Mouse (Mus musculus): ENCODE results near the gene Lsamp. TPM values are rescaled to one million over a fixed set of nuclear protein-coding genes. Genes with fewer than 3 reads are reported as not detected.

Lsamp gene
- polyA plus RNA-seq, 1 experiment from 2014 or later: 30.5 TPM

- Histone ChIP-seq H3K36me3 (no peaks in the 10 kb centered on the region), H3K9ac (replicated peaks) (no peak overlapping the region), H3K4me3 (no peak overlapping the region), H3K4me2 (replicated peaks) (no peak overlapping the region), H3K27me3 (no peaks in the 10 kb centered on the region), H3K27ac (replicated peaks) (no peak overlapping the region), H3K4me1 (no peaks in the 10 kb centered on the region), H3K9me3 (no peaks in the 10 kb centered on the region)
- ATAC-seq (ENCODE audit: low FRiP score, low read depth): no peak
- WGBS: 87% methylated on average over 3 of the region's 3 CpGs
Measured at GRCm38 (mm10) chr16:40434280-40434679, 450.1 kb downstream of the Lsamp start.

DNA sequence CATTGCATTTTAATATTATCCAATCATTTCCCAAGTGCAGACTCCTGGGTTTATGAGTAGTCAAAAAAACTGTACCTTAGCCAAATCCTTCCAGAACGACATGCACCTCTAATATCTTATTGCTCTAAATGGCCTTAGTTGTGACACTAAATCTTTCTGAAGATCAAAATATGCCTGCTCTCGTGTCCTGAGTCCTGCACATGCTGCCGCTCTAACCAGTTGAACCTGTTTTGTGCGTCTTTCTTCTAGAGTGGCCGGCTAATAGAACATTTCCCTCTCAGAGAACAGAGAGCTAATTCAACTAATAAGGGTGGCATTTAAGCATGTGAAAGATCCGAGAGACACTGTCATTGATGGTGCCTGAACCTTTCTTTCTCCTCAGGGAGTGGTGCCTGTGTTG lies 452.3 kb downstream of the Lsamp start:
- Histone ChIP-seq H3K27ac (replicated peaks) (no peak overlapping the region), H3K27me3 (no peaks in the 10 kb centered on the region), H3K9ac (replicated peaks) (no peak overlapping the region), H3K4me2 (replicated peaks) (no peak overlapping the region), H3K4me1 (no peaks in the 10 kb centered on the region), H3K4me3 (no peak overlapping the region), H3K36me3 (no peaks in the 10 kb centered on the region), H3K9me3 (no peaks in the 10 kb centered on the region)
- ATAC-seq (ENCODE audit: low FRiP score, low read depth): no peak
- 81% methylated on average over 6 of the region's 6 CpGs for WGBS

GRCm38 (mm10) chr16:40437879-40438278 lies 453.7 kb downstream of the Lsamp start:
- WGBS: 91% methylated on average over 10 of the region's 10 CpGs
- Histone ChIP-seq H3K4me1 (no peaks in the 10 kb centered on the region), H3K4me3 (no peak overlapping the region), H3K9ac (replicated peaks) (no peak overlapping the region), H3K9me3 (no peaks in the 10 kb centered on the region), H3K4me2 (replicated peaks) (no peak overlapping the region), H3K27me3 (no peaks in the 10 kb centered on the region), H3K27ac (replicated peaks) (no peak overlapping the region), H3K36me3 (no peaks in the 10 kb centered on the region)
- no peak for ATAC-seq (ENCODE audit: low FRiP score, low read depth)

DNA sequence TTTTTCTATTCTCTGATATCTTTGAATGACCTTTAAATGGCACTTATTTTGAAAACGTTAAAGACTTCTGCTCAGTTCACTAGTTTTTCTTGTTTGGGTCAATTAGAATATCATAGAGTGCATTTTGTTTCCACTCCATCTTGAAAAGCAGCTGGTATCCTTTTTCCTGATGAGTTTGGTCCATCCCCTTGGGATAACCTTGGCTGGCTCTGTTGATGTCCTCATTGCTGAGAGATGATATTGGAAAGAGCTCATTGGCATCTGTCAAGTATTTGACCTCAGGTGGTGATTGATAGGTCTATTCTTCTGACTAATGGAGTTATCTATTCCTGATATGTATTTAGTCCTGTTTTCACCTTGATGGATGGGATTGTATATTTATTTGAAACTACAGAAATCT lies 454.7 kb downstream of the Lsamp start:
- H3K27me3 ChIP-seq: no peaks in the 10 kb centered on the region
- 80% methylated on average over 1 of the region's 1 CpGs for WGBS
- ATAC-seq (ENCODE audit: low FRiP score, low read depth): no peak
- H3K27ac ChIP-seq (replicated peaks): no peak overlapping the region
- H3K4me2 ChIP-seq (replicated peaks): no peak overlapping the region
- no peaks in the 10 kb centered on the region for H3K36me3 ChIP-seq
- no peaks in the 10 kb centered on the region for H3K4me1 ChIP-seq
- no peak overlapping the region for H3K9ac ChIP-seq (replicated peaks)
- H3K9me3 ChIP-seq: no peaks in the 10 kb centered on the region
- H3K4me3 ChIP-seq: no peak overlapping the region

GRCm38 (mm10) chr16:40446587-40446986 lies 462.4 kb downstream of the Lsamp start:
- 88% methylated on average over 5 of the region's 5 CpGs for WGBS
- Histone ChIP-seq H3K4me3 (no peak overlapping the region), H3K27ac (replicated peaks) (no peak overlapping the region), H3K9me3 (no peaks in the 10 kb centered on the region), H3K9ac (replicated peaks) (no peak overlapping the region), H3K4me1 (no peaks in the 10 kb centered on the region), H3K27me3 (no peaks in the 10 kb centered on the region), H3K36me3 (no peaks in the 10 kb centered on the region), H3K4me2 (replicated peaks) (no peak overlapping the region)
- no peak for ATAC-seq (ENCODE audit: low FRiP score, low read depth)

DNA sequence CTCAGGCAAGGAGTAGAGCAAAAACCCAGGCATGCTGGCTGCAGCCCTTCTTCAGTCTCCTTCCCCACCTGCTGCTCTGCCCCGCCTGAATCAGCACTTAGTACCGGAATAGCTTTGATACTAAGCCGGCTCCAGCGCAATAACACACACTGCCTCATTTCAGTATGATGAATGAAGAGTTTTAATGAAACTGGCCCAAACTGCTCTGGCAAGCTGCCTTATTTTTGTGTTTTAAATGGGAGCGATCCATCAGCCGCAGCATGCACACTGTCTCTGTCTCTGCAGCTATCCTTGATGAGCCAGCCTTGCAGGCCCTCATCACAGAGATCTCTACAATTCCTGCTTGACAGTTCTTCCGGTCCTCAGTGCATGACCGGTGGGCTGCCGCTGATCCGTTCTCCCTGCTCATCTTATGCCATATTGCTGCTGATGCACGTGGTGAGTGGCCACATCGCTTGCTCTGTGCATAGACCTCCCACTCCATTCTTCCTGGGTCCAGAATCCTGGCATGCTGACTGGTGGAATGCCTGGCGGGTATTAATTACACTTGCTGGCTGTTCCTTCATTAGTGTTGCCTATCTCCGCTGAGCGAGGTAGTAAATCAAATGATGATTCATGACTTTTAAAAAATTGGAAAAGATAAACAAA lies 479.4 kb downstream of the Lsamp start:
- WGBS: 75% methylated on average over 15 of the region's 15 CpGs
- no peak for ATAC-seq (ENCODE audit: low FRiP score, low read depth)
- H3K4me2 ChIP-seq (replicated peaks): no peak overlapping the region
- H3K4me3 ChIP-seq: no peak overlapping the region
- H3K27ac ChIP-seq (replicated peaks): no peak overlapping the region
- H3K9me3 ChIP-seq: no peaks in the 10 kb centered on the region
- H3K9ac ChIP-seq (replicated peaks): no peak overlapping the region
- H3K4me1 ChIP-seq: no peaks in the 10 kb centered on the region
- no peaks in the 10 kb centered on the region for H3K27me3 ChIP-seq
- H3K36me3 ChIP-seq: no peaks in the 10 kb centered on the region

DNA sequence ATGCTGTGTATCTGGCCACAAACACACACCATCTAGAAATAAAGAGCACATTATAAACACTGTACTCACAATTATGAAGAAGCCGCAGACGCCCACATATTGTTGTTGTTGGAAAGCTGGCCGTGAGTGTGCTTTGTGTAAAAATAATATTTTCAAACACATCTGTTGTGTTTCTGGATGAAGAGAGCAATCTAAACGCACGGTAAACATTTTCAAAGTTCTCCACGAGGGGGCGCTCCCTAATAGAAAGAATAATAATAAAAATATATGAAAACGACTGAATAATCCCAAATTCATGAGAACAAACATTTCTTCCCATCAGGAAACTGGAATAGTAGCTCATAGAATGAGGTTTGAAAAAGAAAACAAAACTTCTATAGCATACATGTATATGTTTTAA lies 482.4 kb downstream of the Lsamp start:
- H3K27ac ChIP-seq (replicated peaks): no peak overlapping the region

DNA sequence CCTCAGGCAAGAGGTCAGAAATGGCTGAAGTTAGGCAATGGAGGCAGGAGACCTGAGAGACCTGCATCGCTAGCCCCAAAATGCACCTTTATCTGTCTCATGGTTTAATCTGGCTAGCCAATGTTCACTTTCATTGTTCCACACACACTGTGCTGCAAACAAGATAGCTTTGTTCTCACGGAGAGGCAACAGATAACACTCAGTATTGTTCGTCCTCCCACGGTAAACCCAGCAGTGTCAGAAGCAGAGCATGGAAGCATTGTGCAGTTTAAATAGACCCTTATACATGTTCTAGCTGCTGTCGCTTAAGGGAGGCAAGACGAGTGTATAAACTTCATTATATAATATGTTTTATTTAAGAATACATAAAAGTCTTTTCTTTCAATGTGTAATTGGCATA lies 486.8 kb downstream of the Lsamp start:
- H3K4me1 ChIP-seq: no peaks in the 10 kb centered on the region
- no peak overlapping the region for H3K4me3 ChIP-seq
- H3K27ac ChIP-seq (replicated peaks): no peak overlapping the region
- H3K9ac ChIP-seq (replicated peaks): no peak overlapping the region
- no peak overlapping the region for H3K4me2 ChIP-seq (replicated peaks)
- H3K9me3 ChIP-seq: no peaks in the 10 kb centered on the region
- ATAC-seq (ENCODE audit: low FRiP score, low read depth): no peak
- 65% methylated on average over 6 of the region's 6 CpGs for WGBS
- no peaks in the 10 kb centered on the region for H3K27me3 ChIP-seq
- H3K36me3 ChIP-seq: no peaks in the 10 kb centered on the region

More for the DNA sequence above, 482.4 kb downstream of the Lsamp start:
- H3K9me3 ChIP-seq: no peaks in the 10 kb centered on the region
- no peak overlapping the region for H3K4me2 ChIP-seq (replicated peaks)
- H3K9ac ChIP-seq (replicated peaks): no peak overlapping the region
- 19% methylated on average over 8 of the region's 8 CpGs for WGBS
- H3K27me3 ChIP-seq: no peaks in the 10 kb centered on the region
- no peak overlapping the region for H3K4me3 ChIP-seq
- no peaks in the 10 kb centered on the region for H3K36me3 ChIP-seq
- H3K4me1 ChIP-seq: no peaks in the 10 kb centered on the region
- no peak for ATAC-seq (ENCODE audit: low FRiP score, low read depth)

- H3K9me3 ChIP-seq: no peaks in the 10 kb centered on the region
- WGBS: 60% methylated on average over 5 of the region's 5 CpGs
Measured at GRCm38 (mm10) chr16:40471967-40472366, 487.8 kb downstream of the Lsamp start.

DNA sequence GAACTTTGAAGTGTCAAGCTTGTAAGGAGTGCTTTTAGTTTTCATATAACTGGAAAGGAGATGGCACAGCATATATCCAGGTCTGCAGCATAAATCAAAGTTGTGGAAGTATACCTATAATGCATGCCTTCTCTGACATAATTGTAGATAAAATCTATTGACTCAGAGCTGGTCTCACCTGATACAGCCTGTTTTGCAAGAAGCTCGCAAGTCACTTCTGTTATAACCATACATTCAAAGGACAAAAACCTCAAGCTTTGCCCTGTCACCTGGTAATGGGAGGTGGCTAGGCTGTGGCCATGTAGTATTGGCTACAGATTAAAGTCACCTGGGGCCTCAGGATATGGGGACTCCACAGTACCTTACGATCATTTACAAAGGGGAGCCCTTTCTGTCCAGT lies 507.4 kb downstream of the Lsamp start:
- 93% methylated on average over 2 of the region's 2 CpGs for WGBS
- Histone ChIP-seq H3K4me2 (replicated peaks) (no peak overlapping the region), H3K4me3 (no peak overlapping the region), H3K36me3 (no peaks in the 10 kb centered on the region), H3K27me3 (no peaks in the 10 kb centered on the region), H3K4me1 (no peaks in the 10 kb centered on the region), H3K27ac (replicated peaks) (no peak overlapping the region), H3K9ac (replicated peaks) (no peak overlapping the region), H3K9me3 (no peaks in the 10 kb centered on the region)
- ATAC-seq (ENCODE audit: low FRiP score, low read depth): no peak

More at GRCm38 (mm10) chr16:40471967-40472366, 487.8 kb downstream of the Lsamp start:
- no peak for ATAC-seq (ENCODE audit: low FRiP score, low read depth)
- H3K27ac ChIP-seq (replicated peaks): no peak overlapping the region
- no peaks in the 10 kb centered on the region for H3K4me1 ChIP-seq
- H3K27me3 ChIP-seq: no peaks in the 10 kb centered on the region
- no peak overlapping the region for H3K9ac ChIP-seq (replicated peaks)
- H3K4me2 ChIP-seq (replicated peaks): no peak overlapping the region
- H3K4me3 ChIP-seq: no peak overlapping the region
- no peaks in the 10 kb centered on the region for H3K36me3 ChIP-seq

DNA sequence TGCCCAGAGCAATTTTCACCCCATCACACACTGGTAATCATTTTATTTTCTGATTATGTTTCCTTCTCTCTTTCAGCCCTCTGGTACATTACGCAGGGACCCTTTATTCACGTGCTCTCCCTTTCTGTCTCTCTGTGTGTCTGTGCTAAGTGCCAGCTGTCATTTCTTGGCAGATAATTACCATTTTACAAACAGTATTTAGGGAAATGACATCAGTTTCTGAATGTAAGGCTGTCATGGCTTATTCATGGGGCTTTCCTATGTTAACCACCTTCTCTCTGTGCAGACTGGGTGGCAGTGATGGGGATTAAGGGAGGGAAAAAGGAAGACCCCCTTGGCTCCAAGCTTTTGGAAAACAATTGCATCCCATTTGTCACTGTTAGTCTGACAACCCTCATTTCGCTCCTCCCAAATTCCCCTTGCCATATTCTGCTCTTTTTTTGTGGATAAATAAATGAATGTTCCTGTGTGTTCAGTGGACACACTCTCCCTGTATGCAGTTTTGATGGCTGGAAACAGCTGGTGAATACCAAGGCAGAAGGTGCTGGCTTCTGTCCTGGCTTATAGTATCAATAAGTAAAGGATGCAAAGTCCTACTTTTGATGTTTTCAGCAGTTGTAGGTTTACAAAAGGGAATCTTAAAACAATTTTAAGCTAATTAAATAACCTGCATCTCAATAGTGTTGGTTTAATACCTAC lies 520.2 kb downstream of the Lsamp start:
- 28% methylated on average over 3 of the region's 3 CpGs for WGBS
- peak; percentile 75 for ATAC-seq (ENCODE audit: low FRiP score, low read depth)

GRCm38 (mm10) chr16:40509146-40510030 lies 525.2 kb downstream of the Lsamp start:
- H3K9ac ChIP-seq (replicated peaks): no peak overlapping the region
- no peaks in the 10 kb centered on the region for H3K27me3 ChIP-seq
- H3K27ac ChIP-seq (replicated peaks): 0 out of 2 replicates have a peak overlapping the region, but pooled peaks have one; percentile 56
- ATAC-seq (ENCODE audit: low FRiP score, low read depth): peak; percentile 85
- no peak overlapping the region for H3K4me2 ChIP-seq (replicated peaks)
- peaks cover 2% of the 10 kb centered on the region; the same call in 1 of the 2 replicates for H3K4me1 ChIP-seq
- WGBS: 56% methylated on average over 7 of the region's 7 CpGs
- no peaks in the 10 kb centered on the region for H3K9me3 ChIP-seq
- no peak overlapping the region for H3K4me3 ChIP-seq
- no peaks in the 10 kb centered on the region for H3K36me3 ChIP-seq

More for the DNA sequence above, 520.2 kb downstream of the Lsamp start:
- Histone ChIP-seq H3K9me3 (no peaks in the 10 kb centered on the region), H3K9ac (replicated peaks) (no peak overlapping the region), H3K36me3 (no peaks in the 10 kb centered on the region), H3K4me2 (replicated peaks) (no peak overlapping the region), H3K27ac (replicated peaks) (no peak overlapping the region; the same call in 1 of the 2 replicates), H3K4me1 (peaks cover 5% of the 10 kb centered on the region; the same call in 1 of the 2 replicates), H3K27me3 (no peaks in the 10 kb centered on the region), H3K4me3 (no peak overlapping the region)

Measured in midbrain, embryonic 12.5 days (tissue).